Mouse (Mus musculus) liver, adult 2 months (tissue): Measurements from ENCODE around the gene Opalin.

ENCODE experiments used
- CTCF ChIP-seq: fragments of 200-500 bp; IDR thresholded peaks from 2 replicates; pipeline ENCODE4 v1.5.1; 2011; ENCODE audit warnings: low read depth, low read length, control low read depth
- POLR2A ChIP-seq: fragments of 200-500 bp; IDR thresholded peaks from 2 replicates; pipeline ENCODE4 v1.6.1; 2011; ENCODE audit warnings: low read length, control low read depth; ENCODE audit not compliant: insufficient read depth; ENCODE audit errors: extremely low read depth

GRCm38 (mm10) chr19:41087901-41088300 is 11.0 kb upstream of the Opalin start:
- no peak for TF ChIP-seq CTCF
- TF ChIP-seq POLR2A = no peak
